In genomic region chr17:17409601-17410000, GRCm38 (mm10) we compare ENCODE assay signal across 9 mouse cellular contexts. TPM values are rescaled to one million over a fixed set of nuclear protein-coding genes. Genes with fewer than 3 reads are reported as not detected.
A peak's percentile ranks its signal among the peaks of the same experiment; 100 is the strongest.
DNase-seq lines count a peak whose midpoint lies in the region; ATAC-seq and TF ChIP-seq lines count a peak whose summit lies in the region.
"Had no signal": no experiment of that assay in that cellular context is flagged by ENCODE, and none has a peak within 500 bp of the region (broad histone marks: within the 10 kb centered on the region; RNA-seq: fewer than 3 reads in every experiment).

No protein-coding gene starts in this region.

- intact Hi-C loops in gastrocnemius, postnatal 36 days (cut with DNase I), result no loop called here

- H3K9me3 ChIP-seq in limb, embryonic 14.5 days (ENCODE audit: control insufficient read depth, low read length), result no peaks in the 10 kb centered on the region

- no peaks in the 10 kb centered on the region for H3K36me3 ChIP-seq in limb, embryonic 14.5 days (ENCODE audit: control insufficient read depth, insufficient read depth, low read length)

- H3K4me3 ChIP-seq in limb, embryonic 14.5 days (replicated peaks; ENCODE audit: low read length), result no peak overlapping the region

- no peak overlapping the region for H3K4me2 ChIP-seq in limb, embryonic 14.5 days (replicated peaks; ENCODE audit: low read depth, low read length, severe bottlenecking)

- no peak for TF ChIP-seq POLR2A in limb, embryonic 14.5 days (IDR thresholded peaks at IDR 0.05; ENCODE audit: borderline replicate concordance, extremely low read depth, insufficient read depth, insufficient read length)

- no peak overlapping the region for H3K27ac ChIP-seq in limb, embryonic 14.5 days (replicated peaks; ENCODE audit: low read depth, low read length)

- no peak for ATAC-seq in cerebellum, adult (ENCODE audit: insufficient number of reproducible peaks, low FRiP score, low TSS enrichment)
- ATAC-seq in limb, embryonic 14.5 days (ENCODE audit: low FRiP score, low read depth), result no peak
- ATAC-seq in erythroblast, adult 5-6 weeks (replicated peaks; ENCODE audit: low FRiP score, poor library complexity, severe bottlenecking), result no peak
- ATAC-seq: inflammation-experienced regulatory T-cells, adult 6 months had no signal

- no peak overlapping the region for H3K9ac ChIP-seq in limb, embryonic 14.5 days (ENCODE audit: low read depth, low read length, severe bottlenecking)

- no peaks in the 10 kb centered on the region for H3K27me3 ChIP-seq in limb, embryonic 14.5 days (ENCODE audit: control insufficient read depth, insufficient read depth, low read length)

- WGBS in limb, embryonic 14.5 days, result 4% methylated on average over 2 of the region's 2 CpGs

- DNase-seq in cerebellum, postnatal 14 days, result peak; percentile 12 to 18
- peak; percentile 20 for DNase-seq in right cerebral cortex, postnatal 14 days
- DNase-seq in right cerebral cortex, adult 2 months (ENCODE audit: low spot score in 2 of 2), result no peak
- DNase-seq in limb, embryonic 14.5 days (ENCODE audit: low spot score), result peak; percentile 26
- DNase-seq in gastrocnemius, postnatal 36 days, result no peak
- DNase-seq in cerebellum, adult 11 months, result no peak

- peaks cover 30% of the 10 kb centered on the region for H3K4me1 ChIP-seq in limb, embryonic 14.5 days (ENCODE audit: control insufficient read depth, insufficient read depth, low read length)

RNA-seq across cellular contexts. Expression of gene Lix1, which starts 7.1 kb away (rescaled TPM):
- 6.0 and 7.0 TPM in 2 replicates for polyA plus RNA-seq in limb, embryonic 14.5 days (2012; rRNA removed)
- 7.6 and 8.6 TPM in 2 replicates for polyA plus RNA-seq in limb, embryonic 14.5 days (2014; fragmentation: Nextera tagmentation; extraction: Ambion mirVana)
- total RNA-seq in gastrocnemius, postnatal 36 days (2021), result 1 to 10 TPM; 1.4 to 2.0 TPM
- total RNA-seq in erythroblast, adult 5-6 weeks (2015; ENCODE audit: low replicate concordance), result 0.42 TPM in 1 of 2 replicates, not detected in the other
- total RNA-seq in erythroblast, adult 5-6 weeks (2017; ENCODE audit: low replicate concordance), result not detected in 2 replicates

RNA-seq across cellular contexts. Expression of gene Riok2, which starts 35.5 kb away (rescaled TPM):
- 32.9 and 33.7 TPM in 2 replicates for polyA plus RNA-seq in limb, embryonic 14.5 days (2012; rRNA removed)
- 24.5 and 27.2 TPM in 2 replicates for polyA plus RNA-seq in limb, embryonic 14.5 days (2014; fragmentation: Nextera tagmentation; extraction: Ambion mirVana)
- 10 to 100 TPM; 12.5 to 13.0 TPM for total RNA-seq in gastrocnemius, postnatal 36 days (2021)
- total RNA-seq in erythroblast, adult 5-6 weeks (2015; ENCODE audit: low replicate concordance), result 8.3 and 8.8 TPM in 2 replicates
- 4.3 and 10.8 TPM in 2 replicates for total RNA-seq in erythroblast, adult 5-6 weeks (2017; ENCODE audit: low replicate concordance)

Comparison
In these comparisons a context has a peak if more than half of its experiments do, and no peak if none do; other contexts are left out.
1. DNase-seq: peak in cerebellum, postnatal 14 days (2 of 2), right cerebral cortex, postnatal 14 days (single experiment) and limb, embryonic 14.5 days (single experiment); none in right cerebral cortex, adult 2 months (0 of 2), gastrocnemius, postnatal 36 days (0 of 2) and cerebellum, adult 11 months (single experiment).